Mouse (Mus musculus): ENCODE data around the gene Ptgis.

Gene Ptgis
- long read RNA-seq, experiment 1, transcript Ptgis-201 (10 exons, 2,107 nt) = major isoform, 28 of 37 reads
- long read RNA-seq, experiment 1, partial matches to known transcripts = 3 of 37 reads
- long read RNA-seq, experiment 1, other reads (novel, unspliced or antisense) = 6 of 37 reads
- long read RNA-seq, experiment 2, transcript Ptgis-201 (10 exons, 2,107 nt) = major isoform, 53 of 75 reads
- long read RNA-seq, experiment 2, partial matches to known transcripts = 9 of 75 reads
- long read RNA-seq, experiment 2, other reads (novel, unspliced or antisense) = 13 of 75 reads

DNA sequence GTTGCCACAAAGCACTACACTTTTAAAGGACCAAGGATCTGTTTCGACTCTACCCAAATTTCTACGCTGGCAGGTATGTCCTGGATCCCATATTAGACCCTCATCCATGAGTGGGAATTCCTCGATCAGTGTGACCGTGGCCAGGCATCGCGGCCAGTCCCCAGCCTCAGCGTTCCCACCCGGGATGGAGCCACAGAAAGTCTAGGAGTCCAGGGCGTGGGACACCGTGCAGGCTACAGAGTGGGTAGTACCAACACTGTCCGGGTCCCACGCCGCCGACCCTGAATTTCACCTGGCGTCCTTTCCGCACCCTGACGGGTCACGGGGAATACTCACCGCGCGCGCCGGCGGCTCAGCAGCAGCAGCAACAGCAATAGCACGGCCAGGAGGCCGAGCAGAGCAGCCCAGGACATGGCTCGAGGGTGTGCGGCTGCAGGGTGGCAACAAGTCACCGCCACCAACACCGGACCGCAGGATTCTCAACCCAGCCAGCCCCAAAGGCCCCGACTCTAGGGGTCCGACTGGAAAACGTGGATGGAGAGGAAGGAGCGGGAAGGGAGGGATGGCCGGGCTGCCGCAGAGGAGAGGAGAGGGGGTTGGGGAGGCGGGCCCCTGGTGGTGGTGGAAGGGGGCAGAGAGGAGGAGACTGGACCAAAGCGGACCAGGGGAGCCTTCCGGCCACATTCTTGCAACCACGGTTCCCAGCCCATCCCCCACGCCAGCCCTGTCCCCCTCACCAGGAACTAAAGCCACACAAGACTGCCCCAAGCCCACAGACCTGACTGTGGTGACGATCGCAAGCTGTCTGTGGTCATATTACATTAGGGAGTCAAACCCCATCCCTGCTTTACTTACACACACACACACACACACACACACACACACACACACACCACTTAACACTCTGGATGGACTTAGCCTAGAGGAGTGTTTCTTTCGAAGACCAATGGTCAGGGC, at the start of gene Ptgis:
TSS of gene Ptgis (minus strand) at position 597 of the 957 bp plus-strand sequence.
- intact Hi-C loops (cut with DNase I) = no loop called here

- intact Hi-C loops (cut with DNase I) = loop anchor here (5.0 kb wide), 1 partner anchor 136 kb away; no protein-coding TSS in a partner anchor
Observed at GRCm38 (mm10) chr2:167281461-167281860, 41.1 kb upstream of the Ptgis start.

- intact Hi-C loops (cut with DNase I) = loop anchor here (5.0 kb wide), 1 partner anchor 136 kb away; no protein-coding TSS in a partner anchor
Observed at GRCm38 (mm10) chr2:167280986-167281310, 40.5 kb upstream of the Ptgis start.

DNA sequence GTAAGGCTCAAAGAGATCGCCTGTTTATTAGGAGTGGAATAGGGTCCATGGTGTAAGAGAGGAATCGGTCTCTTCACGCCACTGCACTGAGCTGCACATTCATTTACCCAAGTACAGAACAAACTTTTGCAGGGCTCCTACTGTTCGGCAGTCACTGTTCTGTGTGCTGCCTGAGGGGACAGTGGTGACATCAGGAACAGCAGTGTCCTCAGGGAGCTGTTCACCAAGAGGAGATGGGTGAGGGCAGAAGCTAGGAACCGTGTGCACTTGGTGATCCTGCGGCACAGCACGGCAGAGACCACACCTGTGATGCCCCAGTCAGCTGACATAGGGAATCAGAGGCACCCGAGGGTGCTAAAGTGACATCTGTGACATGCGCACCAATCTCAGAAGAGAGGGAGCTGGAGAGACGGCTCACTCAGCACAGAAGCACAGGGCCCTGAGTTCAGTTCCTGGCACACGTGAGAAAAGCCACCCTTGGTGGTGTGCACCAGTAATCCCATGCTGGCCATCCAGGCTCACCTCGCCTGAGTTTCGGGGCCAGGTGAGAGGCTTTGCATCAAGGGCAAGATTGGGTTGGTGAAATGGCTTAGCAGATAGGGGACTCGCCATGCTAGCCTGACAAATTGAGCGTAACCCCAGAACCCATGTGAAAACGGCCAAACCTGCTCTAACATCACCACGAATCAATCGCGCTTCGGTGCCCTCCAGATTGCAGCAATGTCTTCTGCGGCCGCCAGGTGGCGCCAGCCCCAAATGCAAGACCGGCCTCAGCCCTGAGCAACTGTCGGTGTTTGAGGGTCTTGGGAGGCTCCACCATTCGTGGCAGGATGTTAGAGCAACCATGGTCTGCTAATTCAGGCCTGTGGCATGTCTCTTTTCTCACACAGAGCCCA, 39.9 kb upstream of the Ptgis start:
- intact Hi-C loops (cut with DNase I) = loop anchor here (5.0 kb wide), 1 partner anchor 137 kb away; no protein-coding TSS in a partner anchor

GRCm38 (mm10) chr2:167278751-167279526, 38.5 kb upstream of the Ptgis start:
- intact Hi-C loops (cut with DNase I) = loop anchor here (1.0 to 5.0 kb wide), 2 partner anchors 58 to 207 kb away; no protein-coding TSS in a partner anchor

DNA sequence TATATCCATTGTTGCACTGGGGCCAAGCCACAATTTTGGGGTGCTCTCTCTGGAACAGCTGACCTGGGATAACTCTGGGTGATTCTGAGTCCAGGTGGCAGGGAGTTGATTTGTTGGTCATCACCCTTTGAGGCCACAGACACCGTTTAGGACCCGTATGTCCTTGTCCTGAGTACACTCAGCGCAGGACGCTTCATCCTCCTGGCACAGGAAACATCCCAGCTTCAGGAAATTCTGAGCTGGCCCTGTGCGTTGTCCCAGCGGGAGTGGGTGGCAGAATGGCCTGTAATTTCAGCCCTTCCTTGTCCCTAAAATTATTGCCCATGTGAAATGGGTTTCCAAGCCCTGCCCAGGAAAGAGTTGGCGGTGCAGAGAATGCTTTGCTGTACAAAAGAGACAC, 37.6 kb upstream of the Ptgis start:
- intact Hi-C loops (cut with DNase I) = loop anchor here (5.0 kb wide), 1 partner anchor 206 kb away; no protein-coding TSS in a partner anchor

DNA sequence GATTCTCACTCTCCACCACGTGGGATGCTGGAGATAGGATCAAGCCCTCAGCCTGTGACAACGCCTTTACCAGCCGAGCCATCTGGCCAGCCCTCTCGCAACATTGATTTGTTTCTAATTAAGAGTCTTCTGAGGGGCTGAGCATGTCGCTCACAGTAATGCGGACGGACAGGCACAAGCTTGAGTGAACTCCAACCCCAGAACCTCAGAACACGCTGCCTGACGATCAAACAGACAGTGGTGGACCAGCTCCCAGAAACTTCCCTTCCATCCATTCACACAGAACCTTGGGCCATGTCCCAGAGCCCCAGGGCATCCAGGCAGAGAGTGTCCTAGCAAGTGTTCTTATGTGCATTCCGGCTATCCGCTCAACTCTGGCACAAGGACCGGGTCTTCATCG, 36.6 kb upstream of the Ptgis start:
- intact Hi-C loops (cut with DNase I) = loop anchor here (5.0 kb wide), 1 partner anchor 205 kb away; no protein-coding TSS in a partner anchor

GRCm38 (mm10) chr2:167275856-167276255, 35.5 kb upstream of the Ptgis start:
- intact Hi-C loops (cut with DNase I) = loop anchor here (5.0 kb wide), 1 partner anchor 204 kb away; no protein-coding TSS in a partner anchor

DNA sequence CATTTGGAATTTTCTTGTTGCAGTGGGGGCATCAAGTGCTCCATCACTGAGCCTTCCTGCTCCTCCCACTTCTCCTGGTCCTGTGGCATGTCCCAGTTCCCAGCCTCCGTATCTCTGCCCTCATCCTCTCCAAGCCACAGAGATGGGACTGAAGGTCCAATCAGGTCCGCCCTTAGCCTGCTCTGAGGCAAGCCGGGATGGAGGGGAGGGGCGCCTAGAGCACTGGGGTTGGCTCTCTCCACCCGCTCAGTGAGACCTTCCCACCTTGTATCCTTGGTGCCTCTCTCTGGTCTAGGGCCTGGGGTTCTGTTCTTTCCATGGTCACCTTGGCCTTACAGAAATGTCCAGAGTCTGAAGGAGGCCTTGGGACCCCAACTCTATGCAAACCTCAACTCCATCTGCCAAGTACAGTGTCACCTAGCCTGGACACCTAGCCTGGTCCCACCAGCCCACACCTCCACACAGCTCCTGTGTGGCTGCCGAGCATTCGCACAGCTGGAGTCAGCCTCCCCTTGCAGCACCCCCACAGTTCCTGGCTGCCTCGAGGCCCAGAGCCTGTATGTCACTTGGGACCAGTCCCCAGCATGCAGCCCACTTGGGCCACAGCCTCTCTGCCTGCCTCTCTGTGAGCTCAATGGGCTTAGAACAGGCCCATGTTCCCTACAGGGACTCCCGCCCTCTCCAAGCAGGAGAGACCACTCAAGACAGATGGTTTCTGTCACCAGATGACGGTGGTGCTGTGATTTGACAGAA, 34.5 kb upstream of the Ptgis start:
- intact Hi-C loops (cut with DNase I) = loop anchor here (5.0 kb wide), 1 partner anchor 203 kb away; no protein-coding TSS in a partner anchor

GRCm38 (mm10) chr2:167273206-167273740, 32.9 kb upstream of the Ptgis start:
- intact Hi-C loops (cut with DNase I) = no loop called here

GRCm38 (mm10) chr2:167272706-167273105, 32.3 kb upstream of the Ptgis start:
- intact Hi-C loops (cut with DNase I) = no loop called here

- intact Hi-C loops (cut with DNase I) = no loop called here
Observed at GRCm38 (mm10) chr2:167271121-167271521, 30.7 kb upstream of the Ptgis start.

- intact Hi-C loops (cut with DNase I) = no loop called here
Observed at GRCm38 (mm10) chr2:167270496-167270895, 30.1 kb upstream of the Ptgis start.

DNA sequence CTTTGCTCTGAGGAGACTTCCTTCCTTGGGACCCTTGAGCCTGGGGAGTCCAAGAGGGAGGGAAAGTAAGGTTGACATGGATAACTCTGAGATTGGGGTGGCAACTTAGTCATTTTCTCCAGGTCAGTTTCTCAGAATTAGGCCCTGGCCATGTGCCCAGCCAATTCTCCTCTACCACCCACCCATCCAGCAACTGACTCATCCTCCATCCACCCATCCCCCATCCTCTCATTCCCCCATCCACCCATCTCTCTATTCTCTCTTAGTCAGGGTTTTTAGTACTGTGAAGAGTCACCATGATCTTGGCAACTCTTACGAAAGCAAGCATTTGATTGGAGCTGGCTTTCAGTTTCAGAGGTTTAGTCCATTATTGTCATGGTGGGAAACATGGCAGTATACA, 28.3 kb upstream of the Ptgis start:
- intact Hi-C loops (cut with DNase I) = no loop called here

- intact Hi-C loops (cut with DNase I) = no loop called here
Observed at GRCm38 (mm10) chr2:167268411-167268690, 27.9 kb upstream of the Ptgis start.

DNA sequence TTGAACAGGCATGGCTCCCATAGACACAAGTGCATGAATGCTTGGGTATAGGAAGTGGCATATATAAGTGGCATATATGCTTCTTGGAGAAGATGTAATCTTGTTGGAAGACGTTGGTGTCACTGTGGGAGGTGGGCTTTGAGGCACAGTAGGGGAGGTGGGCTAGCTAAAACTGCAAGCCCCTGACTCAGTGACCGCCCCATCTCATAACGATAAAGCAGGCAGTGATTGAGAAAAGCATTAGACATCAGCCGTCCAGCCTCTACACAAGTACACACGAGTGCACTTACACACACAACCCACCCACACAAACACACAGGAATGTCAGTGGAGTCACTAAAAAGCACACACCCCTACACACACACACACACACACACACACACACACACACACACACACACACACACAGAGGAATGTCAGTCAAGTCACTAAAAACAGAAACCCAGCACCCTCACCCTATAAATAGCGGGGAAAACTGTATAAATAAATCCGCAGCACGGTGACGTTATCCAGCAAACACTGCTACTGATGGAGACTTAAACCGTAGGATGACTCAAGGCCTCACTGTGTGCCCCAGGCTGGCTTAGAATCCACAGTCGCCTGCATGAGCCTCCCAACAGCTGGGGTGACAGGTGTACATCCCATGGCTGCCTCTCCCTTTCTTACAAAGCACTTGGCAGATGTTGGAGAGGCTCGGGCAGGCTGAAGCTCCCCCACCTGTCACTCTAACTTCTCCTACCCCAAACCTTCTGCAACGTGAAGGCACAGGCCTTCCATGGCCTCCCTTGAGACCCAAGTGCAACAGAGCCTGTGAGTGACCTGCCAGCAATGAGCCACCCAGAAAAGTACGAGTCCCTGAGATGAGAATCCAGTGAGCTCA, 27.4 kb upstream of the Ptgis start:
- intact Hi-C loops (cut with DNase I) = no loop called here

DNA sequence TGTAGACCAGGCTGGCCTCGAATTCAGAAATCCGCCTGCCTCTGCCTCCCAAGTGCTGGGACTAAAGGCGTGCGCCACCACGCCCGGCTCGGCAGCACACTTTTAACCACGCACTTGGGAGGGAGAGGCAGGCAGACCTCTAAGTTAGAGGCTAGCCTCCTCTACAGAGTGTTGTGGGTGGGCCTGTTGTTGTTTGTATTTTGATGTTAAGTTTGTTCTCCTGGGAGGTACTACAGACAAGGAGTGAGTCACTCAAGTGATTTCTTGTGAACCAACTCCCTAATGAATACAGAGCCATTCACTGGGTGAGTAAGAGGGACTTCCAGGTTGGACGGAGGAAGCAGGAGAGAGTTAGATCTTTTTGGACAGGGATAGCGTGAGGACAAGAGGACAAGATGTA, 25.8 kb upstream of the Ptgis start:
- intact Hi-C loops (cut with DNase I) = no loop called here

DNA sequence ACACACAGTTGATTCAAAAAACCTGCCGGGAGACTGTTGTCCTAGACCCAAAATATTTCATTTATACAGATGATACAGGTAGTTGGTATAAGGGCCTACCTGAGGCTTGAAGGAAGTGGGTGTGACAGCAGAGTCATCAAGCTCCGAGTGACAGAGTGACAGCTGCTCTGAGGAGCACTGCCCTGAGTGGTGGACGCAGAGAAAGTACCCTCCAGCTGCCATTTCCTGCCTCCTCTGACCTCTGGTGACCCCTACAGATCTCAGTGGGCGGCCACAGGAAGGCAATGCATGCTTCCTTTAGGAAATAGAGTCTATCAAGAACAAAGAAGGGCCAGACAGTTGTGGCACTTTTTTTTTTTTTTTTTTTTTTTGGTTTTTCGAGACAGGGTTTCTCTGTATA, 25.4 kb upstream of the Ptgis start:
- intact Hi-C loops (cut with DNase I) = no loop called here

Data from adrenal gland (tissue).